Mouse (Mus musculus): ENCODE data around the gene Pde8b.

The Pde8b gene

GRCm38 (mm10) chr13:94979081-94979480 lies 271.1 kb downstream of the Pde8b start:
- in situ Hi-C loops (cut with MboI; ENCODE audit: low pct_unique_long_range_greater_than_20kb in 1 of 2, low sequenced_read_pairs in 2 of 2, unreplicated experiment in 1 of 2): no loop called here

GRCm38 (mm10) chr13:94976219-94977186 lies 273.6 kb downstream of the Pde8b start, which contains the start of gene Wdr41:
Gene Wdr41, plus strand, starts transcription at chr13:94976344.
- in situ Hi-C loops (cut with MboI; ENCODE audit: low pct_unique_long_range_greater_than_20kb in 1 of 2, low sequenced_read_pairs in 2 of 2, unreplicated experiment in 1 of 2): no loop called here

- in situ Hi-C loops (cut with MboI; ENCODE audit: low pct_unique_long_range_greater_than_20kb in 1 of 2, low sequenced_read_pairs in 2 of 2, unreplicated experiment in 1 of 2): no loop called here
Observed at GRCm38 (mm10) chr13:94975828-94976218, 274.3 kb downstream of the Pde8b start.

Data from mouse embryonic stem cell (cell line).